Mouse (Mus musculus) neural tube, embryonic 11.5 days (tissue): ENCODE data around the gene Timm9. TPM values are rescaled to one million over a fixed set of nuclear protein-coding genes. Genes with fewer than 3 reads are reported as not detected.

ENCODE experiments used
- polyA plus RNA-seq: library from polyadenylated mRNA; unstranded; fragments of >200 nt; fragmentation: Nextera tagmentation; extraction: Ambion mirVana; gene quantifications from 2 replicates; pipeline ENCODE4 v1.2.1, GENCODE M21; 2014

Gene Timm9
- polyA plus RNA-seq, 1 experiment from 2014 or later, result 68.5 TPM

Other genes starting within 250 kb of the Timm9 start
- 290 and 299 TPM in 2 replicates for gene Actr10, start 198.8 kb downstream of the Timm9 start, polyA plus RNA-seq
- 640 and 649 TPM in 2 replicates for gene Psma3, start 162.1 kb downstream of the Timm9 start, polyA plus RNA-seq
- 32.6 and 34.4 TPM in 2 replicates for gene Arid4a, start 120.7 kb downstream of the Timm9 start, polyA plus RNA-seq
- gene Tomm20l, start 25.3 kb downstream of the Timm9 start, polyA plus RNA-seq, result not detected in 2 replicates
- gene 2700049A03Rik, start 164 bp upstream of the Timm9 start, polyA plus RNA-seq, result 20.1 and 21.8 TPM in 2 replicates
- 21.1 and 22.2 TPM in 2 replicates for gene Dact1, start 173.2 kb upstream of the Timm9 start, polyA plus RNA-seq